Mouse (Mus musculus): ENCODE results near the gene Jade1.

GRCm38 (mm10) chr3:41552777-41553548 lies 2.6 kb upstream of the Jade1 start:
- TF ChIP-seq GATA1 (IDR thresholded peaks at IDR 0.05; ENCODE audit: borderline replicate concordance, low read length) (no peak), FLI1 (IDR thresholded peaks at IDR 0.05; ENCODE audit: low read length) (no peak)

All from megakaryocyte, embryonic 14.5 days (primary cell).